Comparison of ENCODE assay signal across 12 mouse cellular contexts in the genomic region with DNA sequence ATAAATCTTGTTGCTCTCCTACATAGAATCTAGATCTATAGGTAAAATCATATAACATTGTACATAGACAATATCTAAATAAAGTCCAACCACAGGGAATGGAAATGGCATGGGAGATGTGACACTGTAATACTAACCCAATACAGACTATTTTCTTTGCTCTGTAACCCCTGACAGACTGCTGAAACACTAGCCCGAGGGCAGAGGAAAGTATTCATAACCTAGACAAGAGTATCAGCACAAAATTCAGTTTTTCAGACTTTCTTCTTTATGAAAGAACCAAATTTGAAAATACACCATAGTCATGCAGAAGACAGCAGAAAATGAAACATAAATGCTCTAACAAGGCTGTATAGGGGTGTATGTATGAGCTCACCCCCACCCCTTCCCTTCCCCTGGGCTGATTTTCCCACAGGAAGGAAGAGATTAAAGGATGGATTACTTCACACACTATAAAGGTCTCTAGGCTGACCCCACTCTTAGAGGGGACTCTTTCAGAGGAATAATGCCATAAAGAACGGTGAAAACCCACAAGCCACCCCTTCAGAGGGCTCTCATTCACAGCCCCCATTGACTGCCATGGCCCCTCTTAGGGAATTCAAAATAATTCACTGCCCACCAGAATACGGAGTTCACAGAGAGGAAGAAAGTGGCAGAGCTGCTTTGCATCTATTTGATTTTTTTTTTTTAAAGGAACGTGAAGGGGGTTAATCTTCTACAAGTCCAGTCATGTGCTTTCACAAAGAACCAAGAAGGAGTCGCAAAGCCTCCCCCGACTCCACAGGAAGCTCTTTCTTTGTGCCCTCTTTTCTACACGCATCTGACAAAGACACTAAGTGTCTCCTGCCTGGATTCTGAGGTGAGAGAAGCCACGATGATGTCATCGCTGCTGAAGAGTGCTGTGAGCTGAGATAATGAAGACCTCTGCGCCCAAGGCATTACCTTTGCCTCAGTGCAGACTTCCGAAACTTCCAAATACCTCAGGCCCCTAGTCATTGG.
DNase-seq lines count a peak whose midpoint lies in the region; ATAC-seq lines count a peak whose summit lies in the region.
"Had no signal": no experiment of that assay in that cellular context is flagged by ENCODE, and none has a peak within 500 bp of the region (broad histone marks: within the 10 kb centered on the region; RNA-seq: fewer than 3 reads in every experiment).

No protein-coding gene starts in this region.

- no peak overlapping the region for H3K27ac ChIP-seq in heart, embryonic 11.5 days (ENCODE audit: low read depth, low read length)
- H3K27ac ChIP-seq in hindbrain, embryonic 13.5 days: 0 out of 2 replicates have a peak overlapping the region, but pooled peaks have one; percentile 18
- H3K27ac ChIP-seq: embryonic facial prominence, embryonic 13.5 days; limb, embryonic 15.5 days had no signal

- WGBS in heart, embryonic 11.5 days (ENCODE audit: insufficient replicate concordance): 18% methylated on average over 11 of the region's 11 CpGs
- WGBS in hindbrain, embryonic 13.5 days: 6% methylated on average over 11 of the region's 11 CpGs

- no peaks in the 10 kb centered on the region for H3K36me3 ChIP-seq in heart, embryonic 11.5 days (ENCODE audit: control insufficient read depth, insufficient read depth, low read length)
- no peaks in the 10 kb centered on the region for H3K36me3 ChIP-seq in hindbrain, embryonic 13.5 days
- H3K36me3 ChIP-seq: embryonic facial prominence, embryonic 13.5 days; limb, embryonic 15.5 days had no signal

- peak overlapping the region; percentile 25; the same call in 1 of the 2 replicates for H3K4me2 ChIP-seq in heart, embryonic 11.5 days
- H3K4me2 ChIP-seq in hindbrain, embryonic 13.5 days: peak overlapping the region; percentile 19; the same call in 1 of the 2 replicates
- H3K4me2 ChIP-seq: embryonic facial prominence, embryonic 13.5 days; limb, embryonic 15.5 days had no signal

- ATAC-seq in heart, embryonic 11.5 days (replicated peaks; ENCODE audit: insufficient number of reproducible peaks, low FRiP score, low TSS enrichment): no peak
- ATAC-seq in hindbrain, embryonic 13.5 days (ENCODE audit: low FRiP score): peak; percentile 83
- ATAC-seq: Patski had no signal

- no peaks in the 10 kb centered on the region for H3K4me1 ChIP-seq in heart, embryonic 11.5 days (ENCODE audit: control insufficient read depth, insufficient read depth, low read length)
- peaks cover 8% of the 10 kb centered on the region for H3K4me1 ChIP-seq in hindbrain, embryonic 13.5 days (replicated peaks)
- H3K4me1 ChIP-seq: limb, embryonic 15.5 days had no signal

- no peak overlapping the region for H3K4me3 ChIP-seq in heart, embryonic 11.5 days (ENCODE audit: low read depth, low read length)
- no peak overlapping the region for H3K4me3 ChIP-seq in hindbrain, embryonic 13.5 days
- H3K4me3 ChIP-seq: embryonic facial prominence, embryonic 13.5 days; limb, embryonic 15.5 days had no signal

- DNase-seq in heart, adult 18-20 months: no peak
- peak; percentile 62 for DNase-seq in embryo, embryonic 11 days
- DNase-seq in neural tube, embryonic 10.5 days (ENCODE audit: extremely low spot score, low spot score): peak; percentile 26
- no peak for DNase-seq in urinary bladder, adult 2 months (ENCODE audit: low spot score)
- no peak for DNase-seq in spleen, adult 12 weeks (ENCODE audit: low spot score)
- no peak for DNase-seq in adrenal gland, adult (ENCODE audit: inconsistent age in 2 of 2, low spot score in 1 of 2)
- DNase-seq: kidney, postnatal 4 days had no signal

- H3K9ac ChIP-seq in heart, embryonic 11.5 days (ENCODE audit: low read depth, low read length): no peak overlapping the region
- H3K9ac ChIP-seq in hindbrain, embryonic 13.5 days: peak overlapping the region; percentile 43; the same call in 1 of the 2 replicates
- H3K9ac ChIP-seq: embryonic facial prominence, embryonic 13.5 days; limb, embryonic 15.5 days had no signal

- H3K9me3 ChIP-seq in heart, embryonic 11.5 days (replicated peaks; ENCODE audit: control insufficient read depth, low read length): no peaks in the 10 kb centered on the region
- H3K9me3 ChIP-seq in hindbrain, embryonic 13.5 days: no peaks in the 10 kb centered on the region
- H3K9me3 ChIP-seq: embryonic facial prominence, embryonic 13.5 days; limb, embryonic 15.5 days had no signal

- H3K27me3 ChIP-seq in heart, embryonic 11.5 days (ENCODE audit: control insufficient read depth, insufficient read depth, low read length): no peaks in the 10 kb centered on the region
- no peaks in the 10 kb centered on the region for H3K27me3 ChIP-seq in hindbrain, embryonic 13.5 days
- H3K27me3 ChIP-seq: embryonic facial prominence, embryonic 13.5 days; limb, embryonic 15.5 days had no signal

Comparison
In these comparisons a context has a peak if more than half of its experiments do, and no peak if none do; other contexts are left out.
1. DNase-seq: peak in embryo, embryonic 11 days (single experiment) and neural tube, embryonic 10.5 days (single experiment); none in heart, adult 18-20 months (0 of 2), urinary bladder, adult 2 months (single experiment), spleen, adult 12 weeks (single experiment) and adrenal gland, adult (0 of 2).